Mouse (Mus musculus) testis, adult 2 months (tissue): ENCODE results near the gene Lin9. TPM values are rescaled to one million over a fixed set of nuclear protein-coding genes. Genes with fewer than 3 reads are reported as not detected.
"Not testable (repeated sequence)": the region's sequence is repeated elsewhere in the genome, so short reads cannot be mapped to it uniquely, and the experiment has no call there.

Source experiments
- H3K27ac ChIP-seq: fragments of 200-500 bp; 2 replicates; pipeline ENCODE4 v1.5.1; 2012; ENCODE audit warnings: low read depth, low read length; ENCODE audit not compliant: control insufficient read depth, insufficient read depth
- H3K27me3 ChIP-seq: fragments of 200-500 bp; 2 replicates; pipeline ENCODE4 v1.6.1; 2012; ENCODE audit warnings: mild to moderate bottlenecking, low read length, moderate library complexity; ENCODE audit not compliant: control insufficient read depth, insufficient read depth
- H3K36me3 ChIP-seq: fragments of 200-500 bp; 2 replicates; pipeline ENCODE4 v1.6.1; 2012; ENCODE audit warnings: mild to moderate bottlenecking, low read length; ENCODE audit not compliant: control insufficient read depth, insufficient read depth
- H3K4me1 ChIP-seq: fragments of 200-500 bp; 2 replicates; pipeline ENCODE4 v1.6.1; 2012; ENCODE audit warnings: low read length; ENCODE audit not compliant: control insufficient read depth, insufficient read depth
- H3K4me3 ChIP-seq: fragments of 200-500 bp; 2 replicates; pipeline ENCODE4 v1.5.1; 2012; ENCODE audit warnings: low read depth, mild to moderate bottlenecking, low read length, moderate library complexity, mixed read lengths; ENCODE audit not compliant: control insufficient read depth
- CTCF ChIP-seq: fragments of 200-500 bp; IDR thresholded peaks from 2 replicates; pipeline ENCODE4 v1.5.1; 2012; ENCODE audit warnings: low read depth, mild to moderate bottlenecking, inconsistent platforms, low read length, moderate library complexity; ENCODE audit not compliant: control insufficient read depth, insufficient read depth, insufficient replicate concordance
- POLR2A ChIP-seq: fragments of 200-500 bp; IDR thresholded peaks from 2 replicates; pipeline ENCODE4 v1.6.1; 2012; ENCODE audit warnings: low read depth, mild to moderate bottlenecking, inconsistent platforms, low read length, moderate library complexity; ENCODE audit not compliant: control insufficient read depth
- polyA plus RNA-seq: library from polyadenylated mRNA; depleted of rRNA; stranded (reverse); fragments of >200 nt; gene quantifications from 2 replicates; pipeline ENCODE4 v1.2.3, GENCODE M21; 2012

Gene Lin9
- polyA plus RNA-seq, 1 experiment: 13.5 TPM

GRCm38 (mm10) chr1:180616762-180617161, 24.2 kb upstream of the Lin9 start:
- Histone ChIP-seq H3K27me3 (no peaks in the 10 kb centered on the region), H3K27ac (no peak overlapping the region), H3K4me3 (no peak overlapping the region), H3K4me1 (no peaks in the 10 kb centered on the region), H3K36me3 (no peaks in the 10 kb centered on the region)
- TF ChIP-seq CTCF: no peak
- TF ChIP-seq POLR2A: no peak

- H3K27me3 ChIP-seq: no peaks in the 10 kb centered on the region
- no peaks in the 10 kb centered on the region for H3K4me1 ChIP-seq
- H3K27ac ChIP-seq: no peak overlapping the region
- no peaks in the 10 kb centered on the region for H3K36me3 ChIP-seq
- TF ChIP-seq CTCF (no peak), POLR2A (no peak)
- H3K4me3 ChIP-seq: no peak overlapping the region
Observed at GRCm38 (mm10) chr1:180622389-180622788, 18.6 kb upstream of the Lin9 start.

- Histone ChIP-seq H3K4me3 (no peak overlapping the region), H3K4me1 (no peaks in the 10 kb centered on the region), H3K27me3 (no peaks in the 10 kb centered on the region), H3K27ac (no peak overlapping the region), H3K36me3 (no peaks in the 10 kb centered on the region)
- TF ChIP-seq CTCF (peak; percentile 46; the same call in 1 of the 2 replicates), POLR2A (no peak)
Observed at GRCm38 (mm10) chr1:180623911-180624310, 17.0 kb upstream of the Lin9 start.

- H3K4me3 ChIP-seq: no peak overlapping the region
- no peak for TF ChIP-seq POLR2A
- no peak for TF ChIP-seq CTCF
- no peaks in the 10 kb centered on the region for H3K4me1 ChIP-seq
- no peaks in the 10 kb centered on the region for H3K27me3 ChIP-seq
- no peaks in the 10 kb centered on the region for H3K36me3 ChIP-seq
- H3K27ac ChIP-seq: no peak overlapping the region
Observed at GRCm38 (mm10) chr1:180626141-180626540, 14.8 kb upstream of the Lin9 start.

GRCm38 (mm10) chr1:180637796-180638195, 3.2 kb upstream of the Lin9 start:
- H3K27ac ChIP-seq, H3K4me3 ChIP-seq, H3K27me3 ChIP-seq, H3K4me1 ChIP-seq, H3K36me3 ChIP-seq: not testable (repeated sequence)

- TF ChIP-seq CTCF (no peak), POLR2A (no peak)
- Histone ChIP-seq H3K27ac (no peak overlapping the region; the same call in none of the 2 replicates), H3K36me3 (no peaks in the 10 kb centered on the region), H3K27me3 (no peaks in the 10 kb centered on the region), H3K4me3 (peak overlapping the region; percentile 97), H3K4me1 (peaks cover 9% of the 10 kb centered on the region)
Observed at GRCm38 (mm10) chr1:180639416-180640401, 1.2 kb upstream of the Lin9 start.

- H3K4me1 ChIP-seq: peaks cover 9% of the 10 kb centered on the region
- peak overlapping the region; percentile 97 for H3K4me3 ChIP-seq
- no peaks in the 10 kb centered on the region for H3K27me3 ChIP-seq
- peak overlapping the region; percentile 54 for H3K27ac ChIP-seq
- TF ChIP-seq CTCF (0 out of 2 replicates have a peak, but pooled peaks have one; percentile 1), POLR2A (no peak; the same call in 1 of the 2 replicates)
- no peaks in the 10 kb centered on the region for H3K36me3 ChIP-seq
Observed at GRCm38 (mm10) chr1:180640605-180641125, 285 bp upstream of the Lin9 start.
